Mouse (Mus musculus): ENCODE measurements around the gene Fancc.

Gene Fancc

DNA sequence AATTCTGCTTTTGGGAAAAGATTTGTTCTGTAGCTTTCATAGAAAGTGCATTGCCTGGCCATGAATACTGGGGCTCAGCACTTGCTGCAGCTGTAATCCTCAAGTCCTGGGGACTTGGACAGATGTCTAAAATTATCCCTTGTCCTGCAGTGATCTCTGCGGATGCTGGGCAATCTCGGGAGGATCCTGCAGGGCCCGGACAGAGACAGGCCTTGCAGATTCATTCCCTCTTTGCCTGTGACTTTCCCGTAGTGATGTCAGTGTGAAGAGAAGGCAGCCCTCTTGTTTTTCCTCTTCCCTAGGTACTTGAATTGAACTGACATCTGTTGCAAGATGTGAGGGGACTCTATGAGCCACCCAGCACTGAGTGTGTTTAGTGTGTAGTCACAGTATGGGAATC, 236.9 kb downstream of the Fancc start:
- DNase-seq = no peak

- no peak for DNase-seq
Measured at GRCm38 (mm10) chr13:63258671-63259070, 238.4 kb downstream of the Fancc start.

DNA sequence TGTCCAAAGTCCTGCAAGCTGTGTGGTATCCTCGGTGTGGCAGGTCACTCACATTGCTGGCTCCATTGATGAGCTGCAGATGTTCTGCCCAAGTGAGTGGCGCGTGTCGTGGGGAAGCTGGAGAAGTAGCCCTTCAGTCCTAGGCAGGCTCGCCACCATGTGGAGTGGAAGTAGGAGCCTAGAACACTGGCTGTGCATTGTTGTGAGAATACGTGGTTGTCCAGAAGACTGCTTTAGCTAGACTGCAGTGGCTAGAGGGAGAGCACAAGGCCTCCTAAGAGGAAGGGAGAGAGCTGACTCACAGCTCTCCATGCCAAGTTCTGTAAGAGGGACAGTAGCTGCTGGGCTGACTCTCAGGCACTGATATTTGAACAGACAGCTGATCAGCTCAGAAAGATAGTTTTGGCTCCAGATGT, 238.9 kb downstream of the Fancc start:
- no peak for DNase-seq

- DNase-seq = no peak
Measured at GRCm38 (mm10) chr13:63256807-63257206, 240.3 kb downstream of the Fancc start.

- DNase-seq = no peak
Measured at GRCm38 (mm10) chr13:63256146-63256545, 240.9 kb downstream of the Fancc start.

DNA sequence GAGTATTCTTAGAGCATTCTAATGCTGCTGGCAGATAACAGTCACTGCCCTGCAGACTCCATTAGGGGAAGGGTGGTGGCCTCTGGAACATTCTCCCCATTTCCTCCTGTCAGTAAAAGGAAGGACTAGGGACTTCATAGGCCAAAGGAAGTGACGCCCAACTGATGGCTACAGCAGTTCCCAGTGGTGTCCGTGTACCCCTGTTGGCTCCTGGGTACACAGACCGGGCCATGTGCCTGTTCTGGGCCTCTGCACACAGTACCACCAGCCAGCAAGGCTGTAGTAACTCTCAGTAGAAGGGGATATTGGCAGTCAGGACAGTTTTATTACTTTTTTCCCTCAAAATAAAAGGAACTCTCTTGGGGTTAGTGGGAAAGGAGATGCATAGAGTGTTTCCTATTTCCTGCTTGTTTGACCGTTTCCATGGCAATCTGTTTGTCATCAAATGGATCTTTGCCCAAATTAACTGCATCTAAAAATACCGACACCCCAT, 241.5 kb downstream of the Fancc start:
- DNase-seq = no peak

DNA sequence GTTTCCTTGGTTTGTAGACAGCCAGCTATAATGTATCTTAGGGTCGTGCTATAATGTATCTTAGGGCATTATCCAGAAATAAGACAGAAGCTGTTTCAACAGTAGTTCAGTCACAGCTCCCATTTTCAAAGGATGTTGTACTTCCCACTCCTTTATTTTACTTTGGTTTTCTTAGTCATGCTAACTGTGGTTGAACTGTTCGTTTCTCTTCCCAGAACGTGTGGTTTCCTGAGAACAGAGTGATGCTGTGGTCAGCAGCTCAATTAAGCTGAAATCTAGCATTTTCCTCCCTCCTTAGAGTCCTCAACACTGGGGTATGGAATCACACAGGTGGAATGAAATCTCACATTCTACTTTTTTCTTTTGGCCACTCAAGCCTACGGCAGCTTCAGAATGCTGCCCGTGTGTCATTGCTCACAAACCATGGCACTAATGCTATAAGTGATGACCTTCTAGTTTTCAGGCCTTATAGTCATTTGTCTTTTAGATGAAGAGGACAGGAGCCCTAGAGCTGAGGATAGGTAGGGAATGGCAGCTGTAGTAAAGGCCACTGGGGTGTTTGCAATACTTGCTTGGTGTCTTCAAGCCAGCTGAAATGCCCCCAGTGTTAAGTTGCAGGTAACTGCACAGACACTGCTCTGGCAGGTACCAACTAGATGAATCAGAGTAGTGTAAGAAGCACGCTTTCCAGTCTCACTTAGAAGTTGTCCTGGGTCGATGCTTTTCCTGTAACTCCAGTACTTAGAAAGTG, 243.0 kb downstream of the Fancc start:
- no peak for DNase-seq

- DNase-seq = no peak
Measured at GRCm38 (mm10) chr13:63253147-63253546, 243.9 kb downstream of the Fancc start.

GRCm38 (mm10) chr13:63252295-63253010, 244.6 kb downstream of the Fancc start:
- no peak for DNase-seq

DNA sequence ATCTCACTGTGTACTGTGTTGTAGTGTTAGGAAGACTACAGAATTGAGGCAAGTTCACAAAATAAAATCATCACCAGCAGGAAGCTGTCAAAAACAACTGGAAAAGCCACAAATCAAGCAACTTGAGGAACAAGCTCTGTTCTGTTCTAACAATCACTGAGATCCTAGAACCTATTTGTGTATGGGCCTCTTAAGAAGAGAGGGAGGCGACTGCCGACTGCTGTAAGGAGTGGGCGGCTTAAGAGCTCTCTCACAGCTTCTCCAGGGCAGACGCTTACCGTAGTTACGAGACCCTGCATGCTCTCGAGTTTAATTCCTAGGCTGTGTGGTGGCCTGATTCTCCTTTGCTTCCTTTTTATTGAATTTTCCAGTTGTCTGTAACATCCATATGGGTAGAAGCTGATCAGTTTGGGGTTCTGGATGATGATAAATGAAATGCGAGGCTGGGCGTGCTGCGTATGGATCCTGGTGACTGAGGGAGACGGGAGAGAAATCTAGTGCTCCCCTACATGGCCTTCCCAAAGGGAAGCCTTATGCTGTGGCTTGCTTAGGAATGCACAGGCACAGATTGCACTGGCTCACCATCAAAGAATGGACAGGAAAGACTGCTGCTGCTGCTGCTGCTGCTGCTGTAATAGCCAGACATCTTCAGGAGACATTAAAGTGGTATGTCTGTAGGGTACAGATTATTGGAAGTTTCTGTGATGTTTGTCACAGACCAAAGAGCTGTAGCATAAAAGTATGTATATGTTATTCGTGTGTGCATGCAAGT, 245.8 kb downstream of the Fancc start:
- DNase-seq = no peak

- DNase-seq = no peak
Measured at GRCm38 (mm10) chr13:63250441-63250980, 246.6 kb downstream of the Fancc start.

DNA sequence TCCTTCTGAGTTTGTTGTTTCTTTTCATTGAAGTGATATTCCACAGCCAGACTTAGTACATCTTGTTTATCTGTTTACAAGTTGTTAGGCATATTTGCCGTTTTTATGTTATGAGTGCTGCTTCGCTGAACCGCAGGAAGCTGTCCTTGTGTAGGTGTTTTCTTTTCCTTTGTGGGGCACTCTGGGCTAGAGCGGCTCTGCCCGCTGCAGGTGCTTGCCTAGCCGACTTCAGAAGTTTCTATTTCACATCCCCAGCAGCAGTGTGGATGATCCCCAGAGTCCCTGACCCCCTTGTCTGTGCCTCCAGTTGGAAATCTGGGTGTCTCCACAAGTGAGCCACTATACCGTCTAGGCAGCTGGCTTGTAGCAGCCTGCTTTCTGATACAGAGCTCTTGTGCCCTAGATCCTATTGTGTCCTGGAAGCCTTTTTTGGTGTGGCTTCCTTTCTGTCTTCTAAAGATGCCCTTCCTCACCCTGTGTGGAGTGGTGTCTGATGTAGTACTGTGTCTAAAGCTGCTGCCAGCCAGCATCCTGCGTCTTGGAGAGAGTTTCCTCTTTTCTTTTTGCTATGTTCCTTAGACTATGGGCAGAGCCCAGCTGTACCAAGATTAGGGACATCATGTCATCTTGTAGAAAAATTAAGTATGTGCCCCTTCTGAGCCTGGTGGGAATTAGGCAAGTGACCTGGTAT, 247.2 kb downstream of the Fancc start:
- DNase-seq = no peak

DNA sequence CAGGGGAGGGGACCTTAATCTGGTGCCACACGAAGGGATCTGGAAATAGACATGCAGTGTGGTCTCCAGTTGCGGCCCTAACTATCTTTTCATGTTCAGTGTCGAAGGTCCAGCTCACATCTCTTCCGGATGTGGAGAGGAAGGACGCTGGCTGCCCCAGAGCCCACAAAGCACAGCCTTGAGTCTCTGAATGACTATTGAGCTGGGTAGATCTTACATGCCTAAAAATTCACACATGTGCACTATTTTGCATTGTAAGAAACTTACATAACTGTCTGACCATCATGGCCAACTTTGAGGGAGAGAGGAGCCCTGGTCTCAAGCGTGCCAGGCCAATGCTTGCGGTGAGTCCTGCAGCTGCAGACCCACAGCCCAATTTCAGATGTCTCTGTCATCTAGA, 247.9 kb downstream of the Fancc start:
- no peak for DNase-seq

- DNase-seq = no peak
Measured at GRCm38 (mm10) chr13:63248318-63248717, 248.8 kb downstream of the Fancc start.

DNA sequence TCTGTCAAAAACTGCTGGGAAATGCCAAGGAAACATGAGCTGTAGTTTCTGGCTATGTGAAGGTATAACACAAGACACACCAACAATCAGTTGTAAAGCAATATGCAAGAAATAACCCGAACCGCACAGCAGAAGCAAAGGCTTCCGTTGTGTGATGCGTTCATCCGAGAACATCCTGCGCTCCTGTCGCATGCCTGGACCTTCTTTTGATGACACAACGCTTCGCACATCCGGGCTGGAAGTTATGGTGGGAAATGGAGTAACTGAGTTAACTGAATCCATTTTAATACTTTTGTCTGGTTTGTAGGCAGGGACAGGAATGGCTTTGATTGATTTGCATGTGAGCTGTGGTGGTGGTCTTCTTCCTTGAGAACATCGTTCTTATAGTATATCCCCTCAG, 249.4 kb downstream of the Fancc start:
- no peak for DNase-seq

- DNase-seq = no peak
Measured at GRCm38 (mm10) chr13:63247041-63247440, 250.0 kb downstream of the Fancc start.

DNA sequence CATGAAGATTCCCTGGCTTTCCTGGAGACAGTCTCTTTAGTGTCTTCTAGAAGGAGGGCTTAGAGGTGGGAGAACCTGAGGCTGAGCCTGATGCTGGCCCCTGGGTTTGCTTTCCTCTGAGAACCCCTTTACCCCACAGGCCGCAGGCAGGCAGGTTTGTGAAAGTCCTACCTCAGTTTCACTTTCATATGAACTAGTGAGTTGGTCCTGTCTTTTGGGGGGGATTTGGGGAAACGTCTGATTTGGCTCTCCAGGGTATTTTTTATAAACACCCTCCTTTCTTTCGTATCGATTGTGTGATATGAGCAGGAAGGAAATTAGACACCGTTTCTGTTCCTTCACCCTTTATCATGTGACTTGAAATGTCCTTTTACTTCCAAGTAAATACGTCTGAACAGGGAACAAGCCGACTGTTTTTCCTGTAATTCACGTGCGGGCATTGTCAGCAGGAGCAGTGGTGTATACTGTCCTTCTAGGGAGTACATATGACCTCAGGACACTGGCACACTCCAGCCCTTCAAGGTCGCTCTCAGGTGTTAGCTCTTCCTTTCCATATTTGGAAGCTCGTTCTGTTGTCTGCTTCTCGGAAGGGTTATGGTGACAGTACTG, 250.6 kb downstream of the Fancc start:
- no peak for DNase-seq

GRCm38 (mm10) chr13:63245812-63246211, 251.3 kb downstream of the Fancc start:
- DNase-seq = no peak

GRCm38 (mm10) chr13:63245218-63245617, 251.9 kb downstream of the Fancc start:
- no peak for DNase-seq

GRCm38 (mm10) chr13:63244425-63244824, 252.7 kb downstream of the Fancc start:
- no peak for DNase-seq

DNA sequence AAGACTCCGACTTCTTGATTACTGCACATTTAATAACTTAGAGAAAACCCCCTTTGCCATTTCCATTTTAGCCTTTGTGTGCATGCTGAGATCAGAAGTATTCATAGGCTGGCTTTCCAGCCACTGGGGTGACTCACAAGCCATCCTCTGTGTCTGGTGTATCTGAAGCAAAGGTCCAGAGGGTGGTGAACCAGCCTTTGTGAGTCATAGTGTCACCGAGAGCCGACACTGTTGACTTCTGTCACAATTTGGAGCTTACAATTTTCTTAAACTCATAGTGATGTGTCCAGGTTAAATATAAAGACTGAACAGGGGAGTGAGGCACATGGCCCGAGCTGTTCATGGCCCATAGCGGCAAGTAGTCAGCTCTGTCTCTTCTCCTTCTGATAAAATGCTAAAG, 253.5 kb downstream of the Fancc start:
- DNase-seq = no peak
